12 mouse cellular contexts compared by ENCODE assay signal in genomic region chr1:160855926-160856620, GRCm38 (mm10). TPM values are rescaled to one million over a fixed set of nuclear protein-coding genes. Genes with fewer than 3 reads are reported as not detected.
DNase-seq lines count a peak whose midpoint lies in the region; ATAC-seq and TF ChIP-seq lines count a peak whose summit lies in the region.
"Had no signal": no experiment of that assay in that cellular context is flagged by ENCODE, and none has a peak within 500 bp of the region (broad histone marks: within the 10 kb centered on the region; RNA-seq: fewer than 3 reads in every experiment).

No protein-coding gene starts in this region.

- no peak for TF ChIP-seq CTCF in intestine, postnatal 0 days (IDR thresholded peaks at IDR 0.05; ENCODE audit: low read depth)
- TF ChIP-seq CTCF in thymus, adult 2 months (IDR thresholded peaks at IDR 0.05; ENCODE audit: borderline replicate concordance, control insufficient read depth, extremely low read depth, insufficient read depth, low read length, poor library complexity) = no peak

- peak; percentile 42; the same call in 1 of the 2 replicates for ATAC-seq in intestine, embryonic 15.5 days
- ATAC-seq in intestine, postnatal 0 days = no peak
- ATAC-seq in embryonic facial prominence, embryonic 15.5 days (ENCODE audit: insufficient number of reproducible peaks, low FRiP score, low TSS enrichment, low read depth) = 0 out of 2 replicates have a peak, but pooled peaks have one; percentile 7
- ATAC-seq: activated CD4-positive, CD25-positive, alpha-beta regulatory T cell, adult 4 months had no signal

- no peak overlapping the region for H3K4me2 ChIP-seq in intestine, embryonic 15.5 days (replicated peaks)
- no peak overlapping the region for H3K4me2 ChIP-seq in intestine, postnatal 0 days (replicated peaks; ENCODE audit: low read depth)
- no peak overlapping the region for H3K4me2 ChIP-seq in embryonic facial prominence, embryonic 15.5 days (replicated peaks)
- no peak overlapping the region for H3K4me2 ChIP-seq in myocyte (ENCODE audit: low read depth)
- H3K4me2 ChIP-seq: heart, embryonic 12.5 days; limb, embryonic 12.5 days; stomach, embryonic 15.5 days had no signal

- H3K36me3 ChIP-seq in intestine, embryonic 15.5 days = no peaks in the 10 kb centered on the region
- no peaks in the 10 kb centered on the region for H3K36me3 ChIP-seq in intestine, postnatal 0 days (ENCODE audit: control insufficient read depth, insufficient read depth)
- no peaks in the 10 kb centered on the region for H3K36me3 ChIP-seq in embryonic facial prominence, embryonic 15.5 days
- no peaks in the 10 kb centered on the region for H3K36me3 ChIP-seq in myocyte (ENCODE audit: control insufficient read depth, insufficient read depth)
- H3K36me3 ChIP-seq in thymus, adult 2 months (ENCODE audit: control insufficient read depth, insufficient read depth, low read length) = no peaks in the 10 kb centered on the region
- H3K36me3 ChIP-seq: heart, embryonic 12.5 days; limb, embryonic 12.5 days; stomach, embryonic 15.5 days had no signal

- DNase-seq in layer of hippocampus, adult 8-10 months (ENCODE audit: low spot score in 2 of 2) = peak; percentile 50 to 60
- DNase-seq in yolk sac, embryonic 10.5 days (ENCODE audit: low spot score) = no peak
- DNase-seq in thymus, adult 2 months = no peak
- DNase-seq: lung, postnatal 14 days had no signal

- H3K27me3 ChIP-seq in intestine, embryonic 15.5 days (replicated peaks) = no peaks in the 10 kb centered on the region
- no peaks in the 10 kb centered on the region for H3K27me3 ChIP-seq in intestine, postnatal 0 days (replicated peaks; ENCODE audit: control insufficient read depth, insufficient read depth, low read length)
- H3K27me3 ChIP-seq in embryonic facial prominence, embryonic 15.5 days = no peaks in the 10 kb centered on the region
- H3K27me3 ChIP-seq in myocyte (ENCODE audit: control insufficient read depth, insufficient read depth, insufficient read length) = no peaks in the 10 kb centered on the region
- H3K27me3 ChIP-seq in thymus, adult 2 months (ENCODE audit: control insufficient read depth, insufficient read depth, low read length) = no peaks in the 10 kb centered on the region
- H3K27me3 ChIP-seq: heart, embryonic 12.5 days; limb, embryonic 12.5 days; stomach, embryonic 15.5 days had no signal

- no peak overlapping the region for H3K4me3 ChIP-seq in intestine, embryonic 15.5 days (replicated peaks)
- H3K4me3 ChIP-seq in intestine, postnatal 0 days (ENCODE audit: low read depth, low read length) = no peak overlapping the region
- no peak overlapping the region for H3K4me3 ChIP-seq in embryonic facial prominence, embryonic 15.5 days (replicated peaks)
- H3K4me3 ChIP-seq in myocyte = no peak overlapping the region
- H3K4me3 ChIP-seq in thymus, adult 2 months (ENCODE audit: control insufficient read depth, insufficient read depth, low read length) = no peak overlapping the region
- H3K4me3 ChIP-seq: heart, embryonic 12.5 days; limb, embryonic 12.5 days; stomach, embryonic 15.5 days had no signal

- H3K9ac ChIP-seq in intestine, embryonic 15.5 days = no peak overlapping the region
- H3K9ac ChIP-seq in intestine, postnatal 0 days (ENCODE audit: low read depth, low read length) = no peak overlapping the region
- H3K9ac ChIP-seq in embryonic facial prominence, embryonic 15.5 days = no peak overlapping the region
- H3K9ac ChIP-seq: heart, embryonic 12.5 days; limb, embryonic 12.5 days; stomach, embryonic 15.5 days had no signal

- H3ac ChIP-seq in myocyte (ENCODE audit: control insufficient read depth, insufficient read length) = no peak overlapping the region

- no peak for TF ChIP-seq POLR2A in myocyte (IDR thresholded peaks at IDR 0.05; ENCODE audit: insufficient read length, low read depth)
- TF ChIP-seq POLR2A in thymus, adult 2 months (IDR thresholded peaks at IDR 0.05; ENCODE audit: control insufficient read depth, extremely low read depth, insufficient read depth, low read length, poor library complexity) = no peak

- H3K27ac ChIP-seq in intestine, embryonic 15.5 days = no peak overlapping the region
- no peak overlapping the region for H3K27ac ChIP-seq in intestine, postnatal 0 days (ENCODE audit: low read depth, low read length)
- no peak overlapping the region for H3K27ac ChIP-seq in embryonic facial prominence, embryonic 15.5 days (replicated peaks)
- no peak overlapping the region for H3K27ac ChIP-seq in thymus, adult 2 months (ENCODE audit: control insufficient read depth, insufficient read depth, low read length)
- H3K27ac ChIP-seq: limb, embryonic 12.5 days; stomach, embryonic 15.5 days had no signal

- H3K79me2 ChIP-seq in myocyte (ENCODE audit: control insufficient read depth, insufficient read depth) = no peaks in the 10 kb centered on the region

- WGBS in intestine, embryonic 15.5 days = 69% methylated on average over 9 of the region's 9 CpGs
- WGBS in intestine, postnatal 0 days = 72% methylated on average over 9 of the region's 9 CpGs
- 58% methylated on average over 9 of the region's 9 CpGs for WGBS in embryonic facial prominence, embryonic 15.5 days
- 95% methylated on average over 9 of the region's 9 CpGs for whole genome bisulfite sequencing in thymus, adult 2 months

- no peaks in the 10 kb centered on the region for H3K9me3 ChIP-seq in intestine, embryonic 15.5 days
- H3K9me3 ChIP-seq in intestine, postnatal 0 days (ENCODE audit: control insufficient read depth) = no peaks in the 10 kb centered on the region
- no peaks in the 10 kb centered on the region for H3K9me3 ChIP-seq in embryonic facial prominence, embryonic 15.5 days (replicated peaks)
- H3K9me3 ChIP-seq: heart, embryonic 12.5 days; limb, embryonic 12.5 days; stomach, embryonic 15.5 days had no signal

- no peaks in the 10 kb centered on the region for H3K4me1 ChIP-seq in intestine, embryonic 15.5 days (replicated peaks)
- H3K4me1 ChIP-seq in intestine, postnatal 0 days (replicated peaks; ENCODE audit: control insufficient read depth, insufficient read depth, low read length) = no peaks in the 10 kb centered on the region
- no peaks in the 10 kb centered on the region for H3K4me1 ChIP-seq in embryonic facial prominence, embryonic 15.5 days
- H3K4me1 ChIP-seq in thymus, adult 2 months (replicated peaks; ENCODE audit: control insufficient read depth, insufficient read depth, low read length) = no peaks in the 10 kb centered on the region
- H3K4me1 ChIP-seq: heart, embryonic 12.5 days; limb, embryonic 12.5 days; stomach, embryonic 15.5 days had no signal

TF ChIP-seq in myocyte, 11 proteins besides CTCF, POLR2A, EP300 and RAD21:
- TF ChIP-seq POLR2AphosphoS2 (IDR thresholded peaks at IDR 0.05; ENCODE audit: insufficient read length, low read depth) (no peak), SRF (IDR thresholded peaks at IDR 0.05; ENCODE audit: control insufficient read depth, insufficient read length, low read depth) (no peak), REST (IDR thresholded peaks at IDR 0.05; ENCODE audit: insufficient read depth, insufficient read length) (no peak), MYOG (IDR thresholded peaks at IDR 0.05; ENCODE audit: control insufficient read depth in 1 of 3, insufficient read depth in 1 of 3, insufficient read length in 2 of 3, low read depth in 2 of 3) (peak; percentile 12 to 96 (median 85)), CEBPB (IDR thresholded peaks at IDR 0.05; ENCODE audit: insufficient read depth, poor library complexity, severe bottlenecking) (no peak), MYOD1 (IDR thresholded peaks at IDR 0.05; ENCODE audit: control insufficient read depth in 1 of 3, insufficient read length in 2 of 3, low read depth in 2 of 3) (peak in 2 of 3 experiments; percentile 85 to 86), E2F4 (IDR thresholded peaks at IDR 0.05; ENCODE audit: insufficient read depth) (no peak), TCF12 (IDR thresholded peaks at IDR 0.05; ENCODE audit: insufficient read depth, poor library complexity, severe bottlenecking) (peak; percentile 47), MAX (IDR thresholded peaks at IDR 0.05; ENCODE audit: low read depth) (no peak), TCF3 (IDR thresholded peaks at IDR 0.05; ENCODE audit: insufficient read length, low read depth) (peak; percentile 58)

RNA-seq across cellular contexts. Expression of gene Rc3h1, which starts 50.1 kb away (rescaled TPM):
- 7.5 and 8.0 TPM in 2 replicates for polyA plus RNA-seq in intestine, embryonic 15.5 days (2015; fragmentation: Nextera tagmentation; extraction: Ambion mirVana)
- 3.8 and 4.0 TPM in 2 replicates for polyA plus RNA-seq in intestine, postnatal 0 days (2015; fragmentation: Nextera tagmentation; extraction: Ambion mirVana)
- polyA plus RNA-seq in embryonic facial prominence, embryonic 15.5 days (2015; fragmentation: Nextera tagmentation; extraction: Ambion mirVana) = 7.4 and 9.0 TPM in 2 replicates
- total RNA-seq in layer of hippocampus, adult 8-10 months (2022) = 10 to 100 TPM; 36.7 to 46.8 (median 43.7) TPM
- polyA plus RNA-seq in myocyte (2012; fragmentation: generic; extraction: Trizol) = 2.8 TPM
- 36.6 and 41.2 TPM in 2 replicates for polyA plus RNA-seq in thymus, adult 2 months (2012; rRNA removed)

Comparison
In these comparisons a context has a peak if more than half of its experiments do, and no peak if none do; other contexts are left out.
1. DNase-seq: peak in layer of hippocampus, adult 8-10 months (2 of 2); none in yolk sac, embryonic 10.5 days (single experiment) and thymus, adult 2 months (single experiment).